Mouse (Mus musculus): Measurements from ENCODE around the gene Mtch1. TPM values are rescaled to one million over a fixed set of nuclear protein-coding genes. Genes with fewer than 3 reads are reported as not detected.
"Not testable (repeated sequence)": the region's sequence is repeated elsewhere in the genome, so short reads cannot be mapped to it uniquely, and the experiment has no call there.

Gene Mtch1
- polyA plus RNA-seq, 1 experiment from 2014 or later: 467 TPM

DNA sequence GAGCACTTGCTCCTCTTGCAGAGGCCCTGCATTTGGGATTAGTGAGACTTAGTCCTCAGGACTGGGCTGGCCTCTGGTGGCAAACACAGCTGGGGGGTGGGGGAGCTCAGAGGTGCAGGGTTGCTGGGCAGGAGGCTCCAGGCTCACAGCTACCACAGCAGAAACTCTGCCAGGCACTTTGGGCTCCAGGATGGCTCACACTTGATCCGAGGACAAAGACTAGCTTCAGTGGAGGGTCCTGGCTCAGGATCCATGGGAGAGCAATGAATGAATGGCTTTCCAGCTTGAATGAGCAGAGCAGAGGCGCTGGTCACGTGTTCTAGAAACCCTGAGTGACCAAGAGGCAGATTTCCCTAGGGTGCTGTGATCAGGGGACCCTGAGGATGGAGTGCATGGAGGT, 11.2 kb upstream of the Mtch1 start:
- no peaks in the 10 kb centered on the region for H3K36me3 ChIP-seq
- H3K9me3 ChIP-seq: no peaks in the 10 kb centered on the region
- peaks cover 36% of the 10 kb centered on the region for H3K4me1 ChIP-seq (replicated peaks)
- no peak overlapping the region; the same call in 1 of the 2 replicates for H3K27ac ChIP-seq (replicated peaks)
- no peaks in the 10 kb centered on the region for H3K27me3 ChIP-seq
- ATAC-seq (ENCODE audit: low read depth): no peak
- WGBS: 66% methylated on average over 3 of the region's 3 CpGs
- H3K4me2 ChIP-seq: no peak overlapping the region
- no peak overlapping the region; the same call in 1 of the 2 replicates for H3K9ac ChIP-seq
- H3K4me3 ChIP-seq: no peak overlapping the region

DNA sequence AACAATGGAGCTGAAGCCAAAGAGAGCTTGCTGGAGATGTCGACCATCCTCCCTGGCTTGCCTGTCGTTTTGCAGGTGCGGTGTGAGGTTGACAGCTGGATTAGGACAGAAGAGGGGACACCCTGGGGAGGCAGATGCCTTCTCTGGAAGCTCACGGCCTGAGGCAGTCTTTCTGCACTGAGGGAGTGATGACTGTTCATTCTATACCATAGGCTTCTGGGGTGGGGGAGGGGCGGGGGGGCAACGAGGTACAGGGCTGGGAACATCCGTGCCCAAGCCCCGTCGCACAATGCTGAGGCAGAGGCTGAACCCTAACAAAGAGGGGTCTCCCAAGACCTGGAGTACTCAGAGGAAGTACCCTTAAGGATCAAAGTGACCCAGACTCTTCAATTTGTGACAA, 9.1 kb upstream of the Mtch1 start:
- WGBS: 3% methylated on average over 9 of the region's 9 CpGs
- H3K36me3 ChIP-seq: no peaks in the 10 kb centered on the region
- no peaks in the 10 kb centered on the region for H3K9me3 ChIP-seq
- peak overlapping the region; percentile 63 for H3K4me2 ChIP-seq
- no peaks in the 10 kb centered on the region for H3K27me3 ChIP-seq
- ATAC-seq (ENCODE audit: low read depth): peak; percentile 65
- peak overlapping the region; percentile 77 for H3K9ac ChIP-seq
- peaks cover 36% of the 10 kb centered on the region for H3K4me1 ChIP-seq (replicated peaks)
- H3K27ac ChIP-seq (replicated peaks): peak overlapping the region; percentile 99
- peak overlapping the region; percentile 34 for H3K4me3 ChIP-seq

DNA sequence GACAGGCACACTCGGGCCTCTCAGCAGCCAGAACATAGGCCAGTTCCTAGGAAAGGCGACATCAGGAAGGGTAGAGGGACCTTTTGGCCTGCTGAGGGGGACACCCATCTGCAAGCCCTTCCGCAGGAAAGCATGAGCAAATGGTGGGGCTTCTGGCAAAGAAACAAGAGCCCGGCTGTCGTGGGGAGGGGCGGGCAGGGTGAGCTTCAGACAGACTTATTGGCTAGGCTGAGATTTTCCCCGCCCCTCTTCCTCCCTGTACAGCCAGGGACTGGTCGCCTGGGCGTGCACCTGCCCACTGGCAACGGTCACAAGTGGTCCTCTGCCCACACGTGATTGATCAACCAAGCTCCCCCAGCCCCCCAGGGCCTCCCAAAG, 8.7 kb upstream of the Mtch1 start:
- peak overlapping the region; percentile 63 for H3K4me2 ChIP-seq
- H3K4me1 ChIP-seq (replicated peaks): peaks cover 36% of the 10 kb centered on the region
- H3K4me3 ChIP-seq: peak overlapping the region; percentile 34
- no peaks in the 10 kb centered on the region for H3K36me3 ChIP-seq
- H3K9ac ChIP-seq: peak overlapping the region; percentile 77
- WGBS: 2% methylated on average over 11 of the region's 11 CpGs
- no peaks in the 10 kb centered on the region for H3K27me3 ChIP-seq
- H3K9me3 ChIP-seq: no peaks in the 10 kb centered on the region
- H3K27ac ChIP-seq (replicated peaks): peak overlapping the region; percentile 99
- ATAC-seq (ENCODE audit: low read depth): peak; percentile 96

DNA sequence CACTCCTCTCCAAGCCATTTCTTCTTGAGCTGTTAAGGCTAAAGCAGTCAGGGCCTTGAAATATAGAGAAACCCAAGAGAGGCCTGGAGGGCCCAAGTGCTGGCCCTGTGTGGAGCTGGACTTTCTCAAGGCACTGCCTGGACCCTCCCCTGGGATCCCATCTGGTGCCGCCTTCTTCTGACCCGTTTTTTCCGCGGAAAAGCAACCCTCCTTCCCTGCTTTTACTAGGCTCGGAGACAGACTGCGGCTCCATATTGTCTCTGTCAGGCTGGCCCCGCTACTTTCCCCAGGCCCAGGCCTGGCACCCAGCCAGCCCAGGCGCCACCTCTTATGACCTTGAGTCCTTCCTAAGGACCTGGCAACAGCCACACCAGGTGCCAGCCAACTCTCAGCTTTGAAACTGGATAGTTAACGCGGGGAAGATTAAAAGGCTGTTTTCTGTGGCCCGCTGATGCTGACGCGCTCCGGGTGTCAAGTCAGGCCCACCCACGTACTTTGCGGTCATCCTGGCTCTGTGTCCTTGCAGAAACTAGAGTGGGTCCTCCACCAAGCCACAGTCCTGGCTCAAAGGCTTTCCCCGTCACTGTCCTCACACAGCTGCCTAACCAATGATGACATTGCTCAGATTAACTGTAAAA, 8.2 kb upstream of the Mtch1 start:
- H3K4me2 ChIP-seq: peak overlapping the region; percentile 63
- no peaks in the 10 kb centered on the region for H3K36me3 ChIP-seq
- H3K27ac ChIP-seq (replicated peaks): peak overlapping the region; percentile 99
- ATAC-seq (ENCODE audit: low read depth): peak; percentile 51
- no peaks in the 10 kb centered on the region for H3K9me3 ChIP-seq
- H3K4me3 ChIP-seq: peak overlapping the region; percentile 34
- H3K4me1 ChIP-seq (replicated peaks): peaks cover 36% of the 10 kb centered on the region
- no peaks in the 10 kb centered on the region for H3K27me3 ChIP-seq
- 6% methylated on average over 17 of the region's 17 CpGs for WGBS
- peak overlapping the region; percentile 77 for H3K9ac ChIP-seq

DNA sequence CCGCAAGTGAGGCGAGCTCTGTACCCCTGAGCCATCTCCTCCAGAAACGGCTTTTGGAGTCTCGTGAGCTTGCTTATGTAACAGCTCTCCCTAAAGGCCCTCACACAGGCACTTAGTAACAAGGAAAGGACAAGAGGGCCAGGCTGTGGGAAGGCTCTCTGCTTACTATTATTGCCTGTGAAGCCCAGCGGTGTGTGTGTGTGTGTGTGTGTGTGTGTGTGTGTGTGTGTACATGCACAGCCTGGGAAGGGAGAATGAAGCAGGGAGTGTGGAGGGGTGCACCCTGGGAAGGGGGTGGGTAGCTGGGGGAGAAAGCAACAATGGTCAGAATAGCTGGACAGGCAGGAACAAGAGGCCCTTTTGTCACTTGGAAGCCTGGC, 7.7 kb upstream of the Mtch1 start:
- H3K4me1 ChIP-seq (replicated peaks): peaks cover 36% of the 10 kb centered on the region
- H3K36me3 ChIP-seq: no peaks in the 10 kb centered on the region
- peak; percentile 32 for ATAC-seq (ENCODE audit: low read depth)
- peak overlapping the region; percentile 77 for H3K9ac ChIP-seq
- no peak overlapping the region for H3K4me3 ChIP-seq
- peak overlapping the region; percentile 63 for H3K4me2 ChIP-seq
- no peaks in the 10 kb centered on the region for H3K27me3 ChIP-seq
- no peaks in the 10 kb centered on the region for H3K9me3 ChIP-seq
- H3K27ac ChIP-seq (replicated peaks): peak overlapping the region; percentile 99
- 23% methylated on average over 5 of the region's 5 CpGs for WGBS

DNA sequence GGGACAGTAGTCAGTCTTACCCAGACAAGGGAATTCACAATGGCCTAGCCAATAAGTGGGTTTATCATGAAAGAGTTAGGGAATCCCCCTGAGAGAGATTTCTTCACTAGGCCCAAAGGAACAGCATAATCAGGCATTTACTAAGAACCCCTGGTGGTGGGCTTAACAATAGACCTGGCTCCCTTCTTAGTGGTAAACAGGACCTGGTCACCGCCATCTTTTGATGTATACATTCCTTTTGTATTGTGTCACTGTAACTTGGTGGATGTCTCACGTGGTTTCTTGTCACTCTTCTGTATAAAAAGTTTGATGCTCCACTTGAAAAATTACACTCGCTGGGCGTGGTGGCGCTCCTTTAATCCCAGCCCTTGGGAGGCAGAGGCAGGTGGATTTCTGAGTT, 3.3 kb upstream of the Mtch1 start:
- WGBS: 69% methylated on average over 5 of the region's 5 CpGs
- H3K4me1 ChIP-seq (replicated peaks): peaks cover 31% of the 10 kb centered on the region
- H3K27ac ChIP-seq (replicated peaks); ATAC-seq (ENCODE audit: low read depth); H3K36me3 ChIP-seq; H3K9ac ChIP-seq; H3K9me3 ChIP-seq; H3K27me3 ChIP-seq; H3K4me3 ChIP-seq; H3K4me2 ChIP-seq: not testable (repeated sequence)

DNA sequence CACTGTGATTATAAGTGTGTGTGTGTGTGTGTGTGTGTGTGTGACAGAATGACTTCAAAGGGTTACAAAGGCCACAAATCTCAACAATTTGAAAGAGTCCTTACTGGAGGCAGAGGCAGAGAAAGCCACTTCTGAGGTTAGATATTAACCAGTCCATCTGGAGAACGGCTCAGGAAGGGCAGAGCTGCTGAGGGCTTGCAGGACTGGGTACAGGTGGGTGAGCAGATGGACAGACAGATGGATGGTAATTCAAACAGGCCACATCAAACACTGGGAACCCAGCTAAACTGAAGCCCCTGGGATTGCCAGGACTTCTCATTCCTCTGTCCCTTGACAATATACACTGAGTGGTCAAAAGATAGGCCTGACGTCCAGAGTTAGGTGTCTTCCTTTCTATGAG, 1.3 kb upstream of the Mtch1 start:
- WGBS: 61% methylated on average over 2 of the region's 2 CpGs
- Histone ChIP-seq H3K4me1 (replicated peaks) (peaks cover 26% of the 10 kb centered on the region), H3K27me3 (no peaks in the 10 kb centered on the region), H3K27ac (replicated peaks) (no peak overlapping the region), H3K4me2 (no peak overlapping the region), H3K4me3 (no peak overlapping the region), H3K36me3 (peaks cover 5% of the 10 kb centered on the region; the same call in 1 of the 2 replicates), H3K9me3 (no peaks in the 10 kb centered on the region), H3K9ac (0 out of 2 replicates have a peak overlapping the region, but pooled peaks have one; percentile 98)
- no peak for ATAC-seq (ENCODE audit: low read depth)

DNA sequence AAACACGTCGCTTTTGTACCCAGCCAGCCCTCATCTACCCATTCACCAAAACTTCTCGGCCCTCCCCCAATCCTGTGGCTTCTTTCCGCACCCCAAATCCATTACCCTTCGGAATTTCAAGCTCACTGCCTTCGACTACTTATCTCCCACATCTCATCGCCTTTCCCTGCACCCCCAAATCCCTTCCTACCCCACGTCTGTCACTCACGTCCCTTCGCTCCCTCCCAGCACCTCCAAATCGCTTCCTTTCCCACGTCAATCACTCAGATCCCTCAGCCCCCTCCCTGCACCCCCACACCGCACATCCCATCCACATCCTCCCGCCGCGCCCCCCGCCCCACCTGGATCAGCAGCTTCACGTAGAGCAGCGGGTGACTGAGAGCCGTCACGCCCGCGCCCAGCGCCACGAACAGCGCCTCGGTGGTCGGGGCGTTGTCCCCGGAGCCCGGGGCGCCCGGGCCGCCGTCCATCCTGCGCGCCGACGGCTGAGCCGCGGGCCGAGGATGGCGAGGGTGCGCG, 549 bp downstream of the Mtch1 start:
- Histone ChIP-seq H3K4me2 (peak overlapping the region; percentile 75), H3K4me1 (replicated peaks) (peaks cover 37% of the 10 kb centered on the region), H3K9me3 (no peaks in the 10 kb centered on the region), H3K27me3 (no peaks in the 10 kb centered on the region), H3K36me3 (peaks cover 22% of the 10 kb centered on the region), H3K27ac (replicated peaks) (peak overlapping the region; percentile 93), H3K9ac (peak overlapping the region; percentile 98), H3K4me3 (peak overlapping the region; percentile 87)
- under 1% methylated on average over 41 of the region's 45 CpGs for WGBS
- peak; percentile 34 for ATAC-seq (ENCODE audit: low read depth)

DNA sequence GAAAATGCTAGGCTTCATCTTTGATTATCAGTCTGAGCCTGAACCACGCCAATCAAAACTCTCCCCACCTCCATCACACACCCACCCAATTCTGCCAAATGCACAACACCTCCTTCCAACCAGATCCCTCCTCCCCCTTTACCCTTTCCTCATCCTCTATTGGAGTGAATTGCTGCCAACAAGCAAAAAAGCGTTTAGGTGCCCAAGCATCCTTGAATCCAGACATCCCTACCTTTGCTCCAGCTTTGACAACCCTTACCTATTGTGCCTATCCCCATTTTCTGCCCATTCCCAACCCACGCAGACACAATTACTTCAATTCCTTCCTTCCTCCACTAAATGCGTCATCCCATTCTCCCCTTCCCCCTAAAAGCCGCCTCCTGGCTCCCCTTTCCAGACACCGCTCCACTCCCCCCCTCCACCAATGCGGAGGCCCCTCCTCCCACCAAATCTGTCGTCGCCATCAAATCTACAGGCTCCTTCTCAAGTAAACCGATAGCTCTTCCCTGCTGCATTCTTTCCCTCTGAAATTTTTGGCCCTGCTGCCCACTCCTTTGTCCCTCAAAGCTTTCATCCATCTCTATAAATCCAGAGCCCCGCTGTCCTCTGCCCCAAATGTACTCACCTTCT, 1.1 kb downstream of the Mtch1 start:
- 5% methylated on average over 11 of the region's 11 CpGs for WGBS
- peak overlapping the region; percentile 87 for H3K4me3 ChIP-seq
- peaks cover 28% of the 10 kb centered on the region for H3K36me3 ChIP-seq
- peak; percentile 7; the same call in 1 of the 2 replicates for ATAC-seq (ENCODE audit: low read depth)
- H3K9me3 ChIP-seq: no peaks in the 10 kb centered on the region
- H3K4me2 ChIP-seq: peak overlapping the region; percentile 75
- H3K27ac ChIP-seq (replicated peaks): peak overlapping the region; percentile 93
- peak overlapping the region; percentile 98 for H3K9ac ChIP-seq
- peaks cover 43% of the 10 kb centered on the region for H3K4me1 ChIP-seq (replicated peaks)
- H3K27me3 ChIP-seq: no peaks in the 10 kb centered on the region

DNA sequence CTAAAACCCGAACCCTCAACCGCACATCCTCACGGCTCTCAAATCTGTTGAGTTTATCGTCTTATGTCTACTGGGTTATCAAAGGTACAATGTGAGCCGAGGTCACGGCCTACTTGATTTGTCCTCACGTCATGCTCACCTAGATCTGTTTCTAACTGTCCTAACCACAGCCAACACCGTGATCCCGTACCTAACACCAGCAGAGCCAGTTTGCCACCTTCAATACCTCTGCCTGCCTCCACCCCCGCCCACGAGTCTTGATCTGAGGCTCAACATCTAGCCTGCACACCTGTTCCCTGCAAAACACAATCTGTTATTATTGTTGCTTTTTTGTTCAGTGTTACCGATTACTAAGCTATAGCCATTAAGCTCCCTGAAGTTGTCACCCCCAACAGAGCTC, 2.5 kb downstream of the Mtch1 start:
- H3K9me3 ChIP-seq: no peaks in the 10 kb centered on the region
- peak overlapping the region; percentile 87; the same call in 1 of the 2 replicates for H3K4me3 ChIP-seq
- peaks cover 49% of the 10 kb centered on the region for H3K4me1 ChIP-seq (replicated peaks)
- H3K36me3 ChIP-seq: peaks cover 36% of the 10 kb centered on the region
- 96% methylated on average over 12 of the region's 12 CpGs for WGBS
- peak overlapping the region; percentile 75 for H3K4me2 ChIP-seq
- H3K27ac ChIP-seq (replicated peaks): no peak overlapping the region
- peak overlapping the region; percentile 98; the same call in 1 of the 2 replicates for H3K9ac ChIP-seq
- no peaks in the 10 kb centered on the region for H3K27me3 ChIP-seq
- no peak for ATAC-seq (ENCODE audit: low read depth)

DNA sequence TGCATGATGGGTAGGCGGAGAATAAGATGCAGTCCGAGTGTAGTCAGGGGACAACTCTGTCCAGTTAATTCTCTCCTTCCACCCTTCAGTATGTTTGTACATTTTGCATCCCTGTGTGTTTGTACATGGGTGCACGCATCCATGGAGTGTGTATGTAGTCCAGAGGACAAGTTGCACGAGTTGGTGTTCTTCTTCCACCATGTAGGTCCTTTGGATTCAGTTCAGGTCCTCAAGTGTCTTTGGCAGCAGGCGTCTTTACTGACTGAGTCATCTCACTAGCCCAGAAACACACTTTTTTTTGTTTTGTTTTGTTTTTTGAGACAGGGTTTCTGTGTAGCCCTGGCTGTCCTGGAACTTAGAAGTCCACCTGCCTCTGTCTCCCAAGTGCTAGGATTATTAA, 4.5 kb downstream of the Mtch1 start:
- Histone ChIP-seq H3K9ac (no peak overlapping the region), H3K36me3 (peaks cover 56% of the 10 kb centered on the region), H3K4me1 (replicated peaks) (peaks cover 65% of the 10 kb centered on the region), H3K9me3 (no peaks in the 10 kb centered on the region), H3K4me3 (no peak overlapping the region), H3K27me3 (no peaks in the 10 kb centered on the region), H3K27ac (replicated peaks) (no peak overlapping the region), H3K4me2 (no peak overlapping the region)
- no peak for ATAC-seq (ENCODE audit: low read depth)
- WGBS: 94% methylated on average over 5 of the region's 5 CpGs

DNA sequence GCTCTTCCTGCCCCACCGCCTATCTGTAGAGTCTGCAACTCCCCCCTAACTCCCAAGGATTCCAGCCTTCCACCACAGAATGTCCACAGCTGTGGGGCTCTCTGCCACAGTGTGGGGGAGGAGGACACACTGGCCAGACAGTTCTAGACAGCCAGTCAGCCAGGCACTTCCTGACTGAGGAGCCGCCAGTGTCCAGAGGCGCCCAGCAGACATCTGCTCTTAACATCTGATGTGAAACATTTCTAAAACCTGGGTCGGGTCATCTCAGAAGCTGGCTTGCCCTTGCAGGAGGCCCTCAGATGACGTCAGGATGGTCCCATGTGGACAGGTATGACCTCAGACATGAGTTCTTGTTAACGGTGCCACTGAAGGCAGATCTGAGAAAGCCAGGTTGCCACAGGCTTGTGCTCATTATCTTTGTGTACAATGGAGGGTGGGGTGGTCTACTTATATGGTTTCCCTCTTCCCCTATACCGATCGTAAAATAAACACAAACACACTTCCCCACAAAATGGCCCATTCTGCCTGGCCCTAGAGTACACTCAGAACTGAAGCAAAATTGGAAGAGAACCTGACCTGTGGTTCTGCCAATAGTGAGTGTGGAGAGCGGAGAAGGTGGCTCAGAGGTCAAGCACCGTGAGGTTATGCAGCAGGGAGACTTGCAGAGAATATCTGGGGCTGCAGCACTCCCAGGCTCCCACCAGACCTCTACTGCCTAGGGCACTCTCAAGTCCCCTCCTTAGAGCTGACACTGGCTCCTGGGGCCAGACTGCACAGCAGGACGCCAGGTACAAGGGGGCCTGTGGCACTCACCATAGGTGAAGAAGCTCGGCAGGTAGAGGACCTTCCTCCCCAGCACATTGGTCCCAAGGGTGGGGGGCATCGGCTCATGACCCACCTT, 5.5 kb downstream of the Mtch1 start:
- H3K27me3 ChIP-seq: no peaks in the 10 kb centered on the region
- H3K4me2 ChIP-seq: no peak overlapping the region
- peaks cover 67% of the 10 kb centered on the region for H3K4me1 ChIP-seq (replicated peaks)
- H3K4me3 ChIP-seq: no peak overlapping the region
- peaks cover 66% of the 10 kb centered on the region for H3K36me3 ChIP-seq
- 45% methylated on average over 13 of the region's 13 CpGs for WGBS
- no peak for ATAC-seq (ENCODE audit: low read depth)
- H3K9ac ChIP-seq: peak overlapping the region; percentile 44; the same call in 1 of the 2 replicates
- peak overlapping the region; percentile 69 for H3K27ac ChIP-seq (replicated peaks)
- H3K9me3 ChIP-seq: no peaks in the 10 kb centered on the region
